Mouse (Mus musculus): ENCODE data around the gene Col23a1.

DNA sequence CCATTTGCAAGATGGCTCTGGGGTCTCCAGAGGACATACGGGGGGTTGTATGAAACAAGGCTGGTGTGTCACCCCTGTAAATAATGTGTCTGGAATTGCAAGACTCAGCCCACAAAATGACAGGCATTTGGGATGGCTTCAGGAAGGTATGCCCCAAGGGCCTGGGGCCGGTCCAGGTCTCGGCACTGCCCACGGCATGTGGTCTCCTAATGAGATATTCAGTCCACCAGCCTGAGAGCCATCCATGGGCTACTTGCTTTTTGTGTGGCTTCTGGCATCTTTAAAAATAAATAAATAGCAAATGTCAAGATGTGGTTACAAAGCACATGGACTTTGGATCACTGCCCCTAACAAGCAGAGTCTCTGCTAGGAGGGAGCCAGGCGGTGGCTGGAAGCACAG is 219.5 kb downstream of the Col23a1 start:
- no peak for TF ChIP-seq GATA1 (IDR thresholded peaks at IDR 0.05; ENCODE audit: borderline replicate concordance, low read length)
- TF ChIP-seq CTCF (IDR thresholded peaks at IDR 0.05; ENCODE audit: low read depth, low read length) = no peak
- TF ChIP-seq TAL1 (conservative IDR thresholded peaks at IDR 0.05; ENCODE audit: low read depth, low read length) = no peak
- no peak for TF ChIP-seq POLR2AphosphoS5 (IDR thresholded peaks at IDR 0.05; ENCODE audit: insufficient replicate concordance, low read depth, low read length)
